Mouse (Mus musculus): ENCODE data around the gene Cog7. TPM values are rescaled to one million over a fixed set of nuclear protein-coding genes. Genes with fewer than 3 reads are reported as not detected.

Cog7 gene
- 17.9 and 19.9 TPM in 2 replicates for polyA plus RNA-seq (2015; fragmentation: Nextera tagmentation; extraction: Ambion mirVana)

DNA sequence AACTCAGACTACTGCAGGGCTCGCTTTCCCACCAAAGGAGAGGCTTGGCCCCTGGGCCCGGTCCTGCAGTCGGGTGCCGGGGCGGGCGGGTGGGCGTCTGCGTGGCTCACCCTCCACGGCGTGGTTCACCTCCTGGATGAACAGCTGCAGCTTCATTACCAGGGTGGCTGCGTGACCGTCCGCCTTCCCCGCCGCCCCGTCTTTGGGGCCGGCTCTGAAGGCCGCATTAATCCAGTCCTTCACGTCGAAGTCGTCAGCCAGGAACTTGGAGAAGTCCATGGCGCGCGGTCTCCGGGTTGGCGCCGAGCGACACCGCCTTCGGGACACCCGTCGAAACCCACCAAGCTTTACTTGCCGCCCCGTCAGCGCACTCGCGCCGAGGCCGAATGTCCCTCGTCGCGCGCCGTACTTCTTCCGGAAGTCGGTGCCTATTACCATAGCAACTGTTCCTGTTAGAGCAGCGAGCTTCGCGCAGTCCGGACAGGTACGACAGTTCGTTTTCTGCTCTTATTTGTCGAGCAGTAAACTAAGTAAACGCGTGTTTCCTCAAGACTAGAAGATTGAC lies at the start of gene Cog7:
Gene Cog7, minus strand, starts transcription at position 405 of the 565 bp plus-strand sequence.
- Histone ChIP-seq H3K4me1 (ENCODE audit: control insufficient read depth, insufficient read depth, low read length) (peaks cover 10% of the 10 kb centered on the region), H3K9ac (ENCODE audit: low read length) (peak within 1 kb of the TSS; percentile 79), H3K4me3 (ENCODE audit: low read length) (peak within 1 kb of the TSS; percentile 69), H3K36me3 (ENCODE audit: control insufficient read depth, insufficient read depth) (no peaks in the 10 kb centered on the region), H3K4me2 (ENCODE audit: low read depth, low read length) (peak within 1 kb of the TSS; percentile 84), H3K27ac (ENCODE audit: low read length) (no peak within 1 kb of the TSS), H3K9me3 (replicated peaks; ENCODE audit: control insufficient read depth, low read length) (no peaks in the 10 kb centered on the region), H3K27me3 (ENCODE audit: control insufficient read depth, insufficient read depth, low read length) (no peaks in the 10 kb centered on the region)
- 1% methylated on average over 55 of the region's 55 CpGs for WGBS
- peak; percentile 72 for ATAC-seq (replicated peaks; ENCODE audit: extremely low read depth, insufficient read depth, low FRiP score)

DNA sequence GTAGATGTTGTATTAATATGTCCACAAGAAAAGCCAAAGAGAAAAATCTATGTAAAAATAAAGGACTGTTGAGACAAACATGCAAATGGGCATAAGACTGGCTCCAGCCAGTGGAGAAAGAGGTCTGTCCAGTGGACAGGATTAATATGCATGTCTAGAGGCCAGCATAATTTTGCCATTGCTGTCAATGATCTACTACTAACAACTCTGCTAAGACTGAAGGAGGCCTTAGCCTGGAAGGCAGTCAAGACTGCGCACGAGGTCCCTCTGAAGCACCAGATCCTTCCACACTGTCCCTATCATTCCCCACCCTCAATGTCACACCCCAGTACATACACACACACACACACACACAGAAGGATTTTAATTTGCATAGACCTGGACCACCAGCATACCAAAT lies 40.6 kb upstream of the Cog7 start:
- WGBS, result 96% methylated on average over 2 of the region's 2 CpGs
- Histone ChIP-seq H3K4me1 (ENCODE audit: control insufficient read depth, insufficient read depth, low read length) (peaks cover 19% of the 10 kb centered on the region), H3K9ac (ENCODE audit: low read length) (no peak overlapping the region), H3K4me3 (ENCODE audit: low read length) (no peak overlapping the region), H3K9me3 (replicated peaks; ENCODE audit: control insufficient read depth, low read length) (no peaks in the 10 kb centered on the region), H3K36me3 (ENCODE audit: control insufficient read depth, insufficient read depth) (no peaks in the 10 kb centered on the region; the same call in 1 of the 2 replicates), H3K27ac (ENCODE audit: low read length) (no peak overlapping the region), H3K27me3 (ENCODE audit: control insufficient read depth, insufficient read depth, low read length) (no peaks in the 10 kb centered on the region), H3K4me2 (ENCODE audit: low read depth, low read length) (no peak overlapping the region)
- ATAC-seq (replicated peaks; ENCODE audit: extremely low read depth, insufficient read depth, low FRiP score), result no peak

DNA sequence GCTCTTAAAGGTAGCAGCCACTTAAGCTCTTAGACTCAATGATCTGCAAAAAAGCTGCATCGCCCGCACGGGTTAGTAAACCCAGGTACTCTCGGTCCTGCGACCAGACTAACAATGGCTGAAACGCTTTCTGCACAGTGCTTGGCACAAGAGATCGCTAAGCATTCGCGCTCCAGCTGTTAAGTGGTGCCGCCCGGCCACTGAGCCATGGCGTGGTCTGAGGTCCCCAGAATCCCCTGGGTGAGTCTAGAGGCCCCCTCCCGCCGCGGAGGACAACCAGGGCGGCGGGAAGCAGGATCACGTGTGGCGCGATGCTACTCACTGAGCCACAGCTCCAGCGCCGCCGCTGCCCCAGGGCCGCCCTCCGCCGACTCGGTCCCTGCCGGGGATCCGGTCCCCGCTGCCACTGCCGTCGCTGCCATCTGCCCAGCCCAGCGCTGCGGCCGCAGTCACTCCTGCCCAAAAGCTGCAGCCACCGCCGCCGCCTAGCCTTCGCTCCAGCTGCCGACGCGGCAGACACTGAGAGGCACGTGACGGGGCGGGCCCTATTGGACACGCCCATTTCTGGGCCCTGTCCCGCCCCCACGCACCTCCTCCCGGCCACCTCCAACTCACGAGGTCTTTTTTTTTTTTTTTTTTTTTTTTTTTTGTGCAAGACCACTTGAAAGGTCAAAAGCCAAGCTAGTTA lies 39.3 kb upstream of the Cog7 start, which contains the start of gene Gga2:
Gene Gga2, minus strand, starts transcription at position 556 of the 688 bp plus-strand sequence.
- Histone ChIP-seq H3K27me3 (ENCODE audit: control insufficient read depth, insufficient read depth, low read length) (no peaks in the 10 kb centered on the region), H3K4me3 (ENCODE audit: low read length) (peak within 1 kb of the TSS; percentile 68), H3K4me2 (ENCODE audit: low read depth, low read length) (peak within 1 kb of the TSS; percentile 74), H3K36me3 (ENCODE audit: control insufficient read depth, insufficient read depth) (no peaks in the 10 kb centered on the region; the same call in 1 of the 2 replicates), H3K9ac (ENCODE audit: low read length) (peak within 1 kb of the TSS; percentile 82), H3K9me3 (replicated peaks; ENCODE audit: control insufficient read depth, low read length) (no peaks in the 10 kb centered on the region), H3K27ac (ENCODE audit: low read length) (peak within 1 kb of the TSS; percentile 85), H3K4me1 (ENCODE audit: control insufficient read depth, insufficient read depth, low read length) (peaks cover 24% of the 10 kb centered on the region)
- WGBS, result under 1% methylated on average over 50 of the region's 50 CpGs
- peak; percentile 84 for ATAC-seq (replicated peaks; ENCODE audit: extremely low read depth, insufficient read depth, low FRiP score)

DNA sequence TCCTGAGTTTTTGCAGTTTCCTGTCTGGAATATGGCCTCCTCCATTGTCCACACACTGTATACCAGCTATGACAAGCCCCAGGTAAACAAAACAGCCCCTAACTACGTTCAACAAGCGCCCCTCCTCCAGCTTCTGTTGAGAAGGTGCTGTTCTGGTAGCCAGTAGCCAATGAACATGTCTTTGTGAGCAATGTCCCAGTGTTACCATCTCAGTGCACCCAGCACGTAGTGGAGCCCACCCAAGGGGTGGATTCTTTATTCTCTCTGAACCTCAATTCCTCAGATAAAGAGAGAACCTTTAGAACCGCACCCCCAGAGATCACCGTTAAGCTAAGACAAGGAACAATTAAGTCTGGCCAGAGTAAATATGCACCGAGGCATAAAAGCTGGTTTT lies 38.8 kb upstream of the Cog7 start:
- 3% methylated on average over 6 of the region's 6 CpGs for WGBS
- Histone ChIP-seq H3K27ac (ENCODE audit: low read length) (peak overlapping the region; percentile 85), H3K4me3 (ENCODE audit: low read length) (peak overlapping the region; percentile 68), H3K4me2 (ENCODE audit: low read depth, low read length) (peak overlapping the region; percentile 74), H3K4me1 (ENCODE audit: control insufficient read depth, insufficient read depth, low read length) (peaks cover 30% of the 10 kb centered on the region), H3K9me3 (replicated peaks; ENCODE audit: control insufficient read depth, low read length) (no peaks in the 10 kb centered on the region), H3K36me3 (ENCODE audit: control insufficient read depth, insufficient read depth) (no peaks in the 10 kb centered on the region; the same call in 1 of the 2 replicates), H3K9ac (ENCODE audit: low read length) (peak overlapping the region; percentile 82), H3K27me3 (ENCODE audit: control insufficient read depth, insufficient read depth, low read length) (no peaks in the 10 kb centered on the region)
- peak; percentile 8; the same call in 1 of the 2 replicates for ATAC-seq (replicated peaks; ENCODE audit: extremely low read depth, insufficient read depth, low FRiP score)

DNA sequence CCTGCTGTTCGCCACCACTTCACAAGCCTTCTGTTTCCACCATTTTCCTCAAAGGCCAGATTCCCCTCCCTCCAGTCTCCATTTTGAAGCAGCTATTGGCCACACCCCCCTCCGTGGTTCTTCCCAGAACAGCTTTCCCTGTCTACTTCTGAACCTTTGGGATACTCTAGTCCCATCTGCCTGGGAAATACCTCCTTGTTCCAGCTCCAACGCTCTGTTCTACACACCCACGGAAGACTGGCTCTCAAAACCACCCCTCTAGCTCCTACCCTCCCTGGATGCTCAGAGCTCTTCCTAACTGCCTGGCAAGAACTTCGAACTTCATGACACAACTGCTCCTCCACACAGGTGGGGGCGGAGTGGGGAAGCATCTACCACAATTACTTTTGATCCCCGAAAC lies 37.5 kb upstream of the Cog7 start:
- H3K9ac ChIP-seq (ENCODE audit: low read length), result peak overlapping the region; percentile 30
- ATAC-seq (replicated peaks; ENCODE audit: extremely low read depth, insufficient read depth, low FRiP score), result no peak
- peak overlapping the region; percentile 74 for H3K4me2 ChIP-seq (ENCODE audit: low read depth, low read length)
- H3K9me3 ChIP-seq (replicated peaks; ENCODE audit: control insufficient read depth, low read length), result no peaks in the 10 kb centered on the region
- H3K36me3 ChIP-seq (ENCODE audit: control insufficient read depth, insufficient read depth), result no peaks in the 10 kb centered on the region; the same call in 1 of the 2 replicates
- no peak overlapping the region for H3K27ac ChIP-seq (ENCODE audit: low read length)
- WGBS, result 83% methylated on average over 7 of the region's 7 CpGs
- peaks cover 40% of the 10 kb centered on the region for H3K4me1 ChIP-seq (ENCODE audit: control insufficient read depth, insufficient read depth, low read length)
- H3K27me3 ChIP-seq (ENCODE audit: control insufficient read depth, insufficient read depth, low read length), result no peaks in the 10 kb centered on the region
- peak overlapping the region; percentile 12 for H3K4me3 ChIP-seq (ENCODE audit: low read length)

DNA sequence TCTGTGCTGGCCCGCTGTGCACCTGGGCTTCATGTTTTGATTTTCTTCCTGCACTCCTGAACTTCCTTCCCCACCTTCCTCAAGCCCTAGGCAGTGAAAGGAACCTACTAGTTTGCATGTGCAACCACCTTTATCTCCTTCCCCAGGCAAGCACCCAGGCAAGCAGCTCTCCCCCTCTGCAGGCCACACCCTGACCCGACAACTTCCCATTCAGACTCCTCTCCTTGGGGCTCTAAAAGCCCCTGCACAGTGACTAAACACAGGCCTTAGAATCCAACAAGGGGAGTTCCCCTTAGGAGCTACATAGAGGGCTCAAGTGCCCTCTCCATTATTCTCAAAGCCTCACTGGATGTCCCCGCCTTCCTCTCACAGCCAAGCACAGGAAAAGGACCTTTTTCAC lies 36.7 kb upstream of the Cog7 start:
- Histone ChIP-seq H3K36me3 (ENCODE audit: control insufficient read depth, insufficient read depth) (no peaks in the 10 kb centered on the region; the same call in 1 of the 2 replicates), H3K4me1 (ENCODE audit: control insufficient read depth, insufficient read depth, low read length) (peaks cover 40% of the 10 kb centered on the region), H3K27me3 (ENCODE audit: control insufficient read depth, insufficient read depth, low read length) (no peaks in the 10 kb centered on the region), H3K4me3 (ENCODE audit: low read length) (0 out of 2 replicates have a peak overlapping the region, but pooled peaks have one; percentile 12), H3K9ac (ENCODE audit: low read length) (0 out of 2 replicates have a peak overlapping the region, but pooled peaks have one; percentile 26), H3K9me3 (replicated peaks; ENCODE audit: control insufficient read depth, low read length) (no peaks in the 10 kb centered on the region), H3K27ac (ENCODE audit: low read length) (peak overlapping the region; percentile 37), H3K4me2 (ENCODE audit: low read depth, low read length) (peak overlapping the region; percentile 23; the same call in 1 of the 2 replicates)
- no peak for ATAC-seq (replicated peaks; ENCODE audit: extremely low read depth, insufficient read depth, low FRiP score)
- WGBS, result 39% methylated on average over 3 of the region's 3 CpGs

DNA sequence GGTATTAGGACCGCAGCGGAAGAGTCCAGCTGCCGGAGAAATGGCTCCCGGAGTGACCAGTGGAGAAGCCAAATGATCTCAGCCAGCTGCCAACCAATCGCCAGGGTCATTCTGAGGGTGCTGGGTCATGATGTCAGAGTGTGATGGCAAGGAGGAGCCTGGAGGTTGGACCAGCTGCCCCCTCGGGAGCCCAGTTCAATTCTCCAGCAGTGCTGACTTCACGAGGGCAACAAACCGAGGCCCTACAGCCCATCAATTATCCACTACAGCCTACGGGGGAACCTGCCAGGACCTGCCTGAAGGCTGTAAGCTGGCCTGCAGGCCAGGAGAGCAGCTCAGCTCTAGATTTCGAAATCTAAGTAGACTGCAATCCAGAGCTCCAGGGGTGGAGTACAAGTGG lies 34.2 kb upstream of the Cog7 start:
- Histone ChIP-seq H3K4me2 (ENCODE audit: low read depth, low read length) (peak overlapping the region; percentile 53), H3K4me3 (ENCODE audit: low read length) (no peak overlapping the region), H3K9ac (ENCODE audit: low read length) (peak overlapping the region; percentile 63), H3K4me1 (ENCODE audit: control insufficient read depth, insufficient read depth, low read length) (peaks cover 45% of the 10 kb centered on the region), H3K27me3 (ENCODE audit: control insufficient read depth, insufficient read depth, low read length) (no peaks in the 10 kb centered on the region), H3K9me3 (replicated peaks; ENCODE audit: control insufficient read depth, low read length) (no peaks in the 10 kb centered on the region), H3K27ac (ENCODE audit: low read length) (peak overlapping the region; percentile 83), H3K36me3 (ENCODE audit: control insufficient read depth, insufficient read depth) (peaks cover 13% of the 10 kb centered on the region)
- 45% methylated on average over 10 of the region's 10 CpGs for WGBS
- no peak for ATAC-seq (replicated peaks; ENCODE audit: extremely low read depth, insufficient read depth, low FRiP score)

DNA sequence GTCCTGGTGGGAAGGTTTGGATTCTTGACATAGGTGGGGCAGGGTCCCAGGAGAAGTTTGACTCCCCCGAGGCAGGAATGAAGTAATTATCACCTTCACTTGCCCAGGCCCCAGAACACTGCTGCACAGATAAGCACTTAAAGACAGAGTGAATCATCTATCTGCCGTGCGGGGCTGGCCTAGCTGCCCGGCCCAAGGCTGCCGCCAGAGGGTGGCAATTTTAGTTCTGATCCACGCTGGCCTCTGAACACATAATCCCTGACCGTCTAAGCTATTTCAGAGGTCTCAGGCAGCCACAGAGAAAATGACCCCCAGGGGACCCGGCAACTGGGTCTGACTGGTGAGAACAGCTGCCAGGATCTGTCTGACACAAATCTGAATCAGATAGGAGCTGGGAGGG lies 33.6 kb upstream of the Cog7 start:
- H3K27me3 ChIP-seq (ENCODE audit: control insufficient read depth, insufficient read depth, low read length), result no peaks in the 10 kb centered on the region
- peak; percentile 55; the same call in 1 of the 2 replicates for ATAC-seq (replicated peaks; ENCODE audit: extremely low read depth, insufficient read depth, low FRiP score)
- H3K4me1 ChIP-seq (ENCODE audit: control insufficient read depth, insufficient read depth, low read length), result peaks cover 45% of the 10 kb centered on the region
- no peaks in the 10 kb centered on the region for H3K9me3 ChIP-seq (replicated peaks; ENCODE audit: control insufficient read depth, low read length)
- 20% methylated on average over 8 of the region's 8 CpGs for WGBS
- H3K27ac ChIP-seq (ENCODE audit: low read length), result peak overlapping the region; percentile 83
- H3K4me3 ChIP-seq (ENCODE audit: low read length), result peak overlapping the region; percentile 20; the same call in 1 of the 2 replicates
- H3K36me3 ChIP-seq (ENCODE audit: control insufficient read depth, insufficient read depth), result peaks cover 13% of the 10 kb centered on the region
- peak overlapping the region; percentile 53 for H3K4me2 ChIP-seq (ENCODE audit: low read depth, low read length)
- H3K9ac ChIP-seq (ENCODE audit: low read length), result peak overlapping the region; percentile 63

DNA sequence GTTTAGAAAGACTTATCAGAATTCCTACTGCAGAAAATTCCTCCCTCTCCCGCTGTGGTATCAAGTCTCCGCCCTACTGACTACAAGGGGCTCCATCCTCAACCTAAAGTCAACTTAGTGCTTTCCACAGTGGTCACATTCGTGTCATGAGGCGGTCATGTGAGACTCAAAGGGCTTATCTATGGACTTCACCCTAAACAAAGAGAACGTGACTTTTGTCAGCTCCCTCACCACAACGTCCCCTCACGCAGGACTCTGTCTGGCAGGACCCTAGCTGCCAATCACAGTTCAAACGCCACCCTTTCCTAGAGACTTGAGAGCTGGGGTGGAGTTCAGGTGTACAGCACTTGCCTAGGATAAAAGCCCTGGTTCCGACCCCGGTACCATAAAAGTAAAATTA lies 31.4 kb upstream of the Cog7 start:
- 56% methylated on average over 10 of the region's 10 CpGs for WGBS
- H3K4me1 ChIP-seq (ENCODE audit: control insufficient read depth, insufficient read depth, low read length), result peaks cover 28% of the 10 kb centered on the region
- no peak for ATAC-seq (replicated peaks; ENCODE audit: extremely low read depth, insufficient read depth, low FRiP score)
- no peak overlapping the region for H3K4me3 ChIP-seq (ENCODE audit: low read length)
- H3K4me2 ChIP-seq (ENCODE audit: low read depth, low read length), result no peak overlapping the region
- no peaks in the 10 kb centered on the region for H3K27me3 ChIP-seq (ENCODE audit: control insufficient read depth, insufficient read depth, low read length)
- H3K36me3 ChIP-seq (ENCODE audit: control insufficient read depth, insufficient read depth), result peaks cover 24% of the 10 kb centered on the region
- no peaks in the 10 kb centered on the region for H3K9me3 ChIP-seq (replicated peaks; ENCODE audit: control insufficient read depth, low read length)
- H3K27ac ChIP-seq (ENCODE audit: low read length), result no peak overlapping the region
- H3K9ac ChIP-seq (ENCODE audit: low read length), result no peak overlapping the region
